Comparison of ENCODE assay signal across 9 mouse cellular contexts in genomic region chr7:105399058-105399934, GRCm38 (mm10). TPM values are rescaled to one million over a fixed set of nuclear protein-coding genes. Genes with fewer than 3 reads are reported as not detected.
A peak's percentile ranks its signal among the peaks of the same experiment; 100 is the strongest.
DNase-seq lines count a peak whose midpoint lies in the region; ATAC-seq lines count a peak whose summit lies in the region.
"Had no signal": no experiment of that assay in that cellular context is flagged by ENCODE, and none has a peak within 500 bp of the region (broad histone marks: within the 10 kb centered on the region; RNA-seq: fewer than 3 reads in every experiment).

No protein-coding gene starts in this region.

- DNase-seq in cerebellum, adult 9-10 months, result peak; percentile 26
- DNase-seq in cerebellum, postnatal 4 days (ENCODE audit: low spot score in 2 of 2), result no peak
- DNase-seq in A20 (ENCODE audit: low read depth, low spot score), result peak; percentile 71
- DNase-seq in embryonic facial prominence, embryonic 10.5 days (ENCODE audit: low spot score), result no peak
- peak; percentile 17 for DNase-seq in midbrain, embryonic 14.5 days
- DNase-seq in adrenal gland, postnatal 4 days (ENCODE audit: low spot score in 2 of 2), result no peak
- no peak for DNase-seq in cerebellum, adult 11 months

- peak overlapping the region; percentile 81 for H3K4me2 ChIP-seq in intestine, embryonic 15.5 days (replicated peaks)
- peak overlapping the region; percentile 76 for H3K4me2 ChIP-seq in midbrain, embryonic 14.5 days (ENCODE audit: low read length)

- peak overlapping the region; percentile 92 for H3K4me3 ChIP-seq in embryonic facial prominence, embryonic 10.5 days
- peak overlapping the region; percentile 84 for H3K4me3 ChIP-seq in intestine, embryonic 15.5 days (replicated peaks)
- peak overlapping the region; percentile 80 for H3K4me3 ChIP-seq in midbrain, embryonic 14.5 days (replicated peaks; ENCODE audit: low read depth, low read length)

- no peaks in the 10 kb centered on the region for H3K9me3 ChIP-seq in embryonic facial prominence, embryonic 10.5 days
- no peaks in the 10 kb centered on the region for H3K9me3 ChIP-seq in intestine, embryonic 15.5 days
- no peaks in the 10 kb centered on the region for H3K9me3 ChIP-seq in midbrain, embryonic 14.5 days (ENCODE audit: control insufficient read depth, low read length)

- H3K27me3 ChIP-seq in embryonic facial prominence, embryonic 10.5 days (replicated peaks; ENCODE audit: low read depth, poor library complexity, severe bottlenecking), result no peaks in the 10 kb centered on the region
- H3K27me3 ChIP-seq in intestine, embryonic 15.5 days (replicated peaks), result no peaks in the 10 kb centered on the region
- H3K27me3 ChIP-seq in midbrain, embryonic 14.5 days (ENCODE audit: control insufficient read depth, insufficient read depth, low read length), result no peaks in the 10 kb centered on the region
- H3K27me3 ChIP-seq: Patski had no signal

- H3K27ac ChIP-seq in embryonic facial prominence, embryonic 10.5 days (replicated peaks), result peak overlapping the region; percentile 88
- H3K27ac ChIP-seq in intestine, embryonic 15.5 days, result peak overlapping the region; percentile 81
- peak overlapping the region; percentile 64 for H3K27ac ChIP-seq in midbrain, embryonic 14.5 days (replicated peaks; ENCODE audit: low read depth, low read length)

- WGBS in embryonic facial prominence, embryonic 10.5 days, result 2% methylated on average over 25 of the region's 25 CpGs
- under 1% methylated on average over 25 of the region's 25 CpGs for WGBS in intestine, embryonic 15.5 days
- WGBS in midbrain, embryonic 14.5 days, result 2% methylated on average over 25 of the region's 25 CpGs

- peak overlapping the region; percentile 85 for H3K9ac ChIP-seq in intestine, embryonic 15.5 days
- H3K9ac ChIP-seq in midbrain, embryonic 14.5 days (replicated peaks; ENCODE audit: low read length), result peak overlapping the region; percentile 84

- peaks cover 18% of the 10 kb centered on the region for H3K4me1 ChIP-seq in embryonic facial prominence, embryonic 10.5 days
- H3K4me1 ChIP-seq in intestine, embryonic 15.5 days (replicated peaks), result no peaks in the 10 kb centered on the region
- H3K4me1 ChIP-seq in midbrain, embryonic 14.5 days (ENCODE audit: control insufficient read depth, insufficient read depth, low read length), result peaks cover 6% of the 10 kb centered on the region

- peaks cover 7% of the 10 kb centered on the region for H3K36me3 ChIP-seq in embryonic facial prominence, embryonic 10.5 days (replicated peaks)
- no peaks in the 10 kb centered on the region for H3K36me3 ChIP-seq in intestine, embryonic 15.5 days
- peaks cover 10% of the 10 kb centered on the region for H3K36me3 ChIP-seq in midbrain, embryonic 14.5 days (ENCODE audit: control insufficient read depth, insufficient read depth, low read length)

- ATAC-seq in intestine, embryonic 15.5 days, result no peak
- no peak for ATAC-seq in midbrain, embryonic 14.5 days (ENCODE audit: low FRiP score, low TSS enrichment)

RNA-seq across cellular contexts. Expression of gene Fam160a2, which starts 0.6 kb away (rescaled TPM):
- polyA plus RNA-seq in embryonic facial prominence, embryonic 10.5 days (2016; fragmentation: Nextera tagmentation; extraction: Ambion mirVana), result 44.0 and 44.8 TPM in 2 replicates
- 39.6 and 45.9 TPM in 2 replicates for polyA plus RNA-seq in intestine, embryonic 15.5 days (2015; fragmentation: Nextera tagmentation; extraction: Ambion mirVana)
- 32.3 and 44.0 TPM in 2 replicates for polyA plus RNA-seq in midbrain, embryonic 14.5 days (2014; fragmentation: Nextera tagmentation; extraction: Ambion mirVana)
- total RNA-seq in adrenal gland, postnatal 4 days (2021), result 10 to 100 TPM; 35.0 to 41.9 TPM

RNA-seq across cellular contexts. Expression of gene Cnga4, which starts 5.1 kb away (rescaled TPM):
- polyA plus RNA-seq in embryonic facial prominence, embryonic 10.5 days (2016; fragmentation: Nextera tagmentation; extraction: Ambion mirVana), result 0.12 TPM in 1 of 2 replicates, not detected in the other
- polyA plus RNA-seq in intestine, embryonic 15.5 days (2015; fragmentation: Nextera tagmentation; extraction: Ambion mirVana), result not detected in 2 replicates
- polyA plus RNA-seq in midbrain, embryonic 14.5 days (2014; fragmentation: Nextera tagmentation; extraction: Ambion mirVana), result 0.11 TPM in 1 of 2 replicates, not detected in the other
- not detected for total RNA-seq in adrenal gland, postnatal 4 days (2021)
- polyA plus RNA-seq: Patski had no signal

RNA-seq across cellular contexts. Expression of gene Gm5901, which starts 24.5 kb away (rescaled TPM):
- not detected in 2 replicates for polyA plus RNA-seq in embryonic facial prominence, embryonic 10.5 days (2016; fragmentation: Nextera tagmentation; extraction: Ambion mirVana)
- not detected in 2 replicates for polyA plus RNA-seq in intestine, embryonic 15.5 days (2015; fragmentation: Nextera tagmentation; extraction: Ambion mirVana)
- not detected in 2 replicates for polyA plus RNA-seq in midbrain, embryonic 14.5 days (2014; fragmentation: Nextera tagmentation; extraction: Ambion mirVana)
- not detected for total RNA-seq in adrenal gland, postnatal 4 days (2021)
- polyA plus RNA-seq: Patski had no signal

RNA-seq across cellular contexts. Expression of gene Cckbr, which starts 26.2 kb away (rescaled TPM):
- 0.47 and 0.87 TPM in 2 replicates for polyA plus RNA-seq in embryonic facial prominence, embryonic 10.5 days (2016; fragmentation: Nextera tagmentation; extraction: Ambion mirVana)
- polyA plus RNA-seq in intestine, embryonic 15.5 days (2015; fragmentation: Nextera tagmentation; extraction: Ambion mirVana), result 0.08 and 0.24 TPM in 2 replicates
- 1.7 and 3.0 TPM in 2 replicates for polyA plus RNA-seq in midbrain, embryonic 14.5 days (2014; fragmentation: Nextera tagmentation; extraction: Ambion mirVana)
- total RNA-seq in adrenal gland, postnatal 4 days (2021), result under 1 TPM; 0.22 to 0.23 TPM
- polyA plus RNA-seq: Patski had no signal

RNA-seq across cellular contexts. Expression of gene Olfr692, which starts 31.3 kb away (rescaled TPM):
- not detected in 2 replicates for polyA plus RNA-seq in embryonic facial prominence, embryonic 10.5 days (2016; fragmentation: Nextera tagmentation; extraction: Ambion mirVana)
- polyA plus RNA-seq in intestine, embryonic 15.5 days (2015; fragmentation: Nextera tagmentation; extraction: Ambion mirVana), result not detected in 2 replicates
- not detected in 2 replicates for polyA plus RNA-seq in midbrain, embryonic 14.5 days (2014; fragmentation: Nextera tagmentation; extraction: Ambion mirVana)
- not detected for total RNA-seq in adrenal gland, postnatal 4 days (2021)
- polyA plus RNA-seq: Patski had no signal

Comparison
In these comparisons a context has a peak if more than half of its experiments do, and no peak if none do; other contexts are left out.
1. DNase-seq: peak in cerebellum, adult 9-10 months (single experiment), A20 (single experiment) and midbrain, embryonic 14.5 days (single experiment); none in cerebellum, postnatal 4 days (0 of 2), embryonic facial prominence, embryonic 10.5 days (single experiment), adrenal gland, postnatal 4 days (0 of 2) and cerebellum, adult 11 months (single experiment).
2. Peak in every context shown above with its lines, with median percentiles within 50 percentile points of each other: H3K27ac ChIP-seq and H3K4me3 ChIP-seq.